Mouse (Mus musculus) myocyte (in vitro differentiated cells): ENCODE data around the gene Morf4l1.

Experiments used
- E2F4 ChIP-seq: IDR thresholded peaks from one replicate; pipeline ENCODE4 v1.6.1; 2011; ENCODE audit warnings: mild to moderate bottlenecking, control low read depth, moderate library complexity; ENCODE audit not compliant: insufficient read depth
- MAX ChIP-seq: IDR thresholded peaks from one replicate; pipeline ENCODE4 v1.6.1; 2011; ENCODE audit warnings: low read depth, mild to moderate bottlenecking, control low read depth
- MYOD1 ChIP-seq, 3 experiments: IDR thresholded peaks; one replicate each; pipeline ENCODE4 v1.6.1; 2011; ENCODE audit warnings: control low read depth in 2 of 3, low read depth in 2 of 3, mild to moderate bottlenecking in 2 of 3, moderate library complexity in 1 of 3; ENCODE audit not compliant: insufficient read length in 2 of 3, control insufficient read depth in 1 of 3
- MYOG ChIP-seq, 3 experiments: IDR thresholded peaks; one replicate each; pipeline ENCODE4 v1.6.1; 2011; ENCODE audit warnings: control low read depth in 2 of 3, low read depth in 2 of 3, mild to moderate bottlenecking in 2 of 3; ENCODE audit not compliant: insufficient read length in 2 of 3, control insufficient read depth in 1 of 3, insufficient read depth in 1 of 3
- POLR2A ChIP-seq: IDR thresholded peaks from one replicate; pipeline ENCODE4 v1.6.1; 2011; ENCODE audit warnings: low read depth, mild to moderate bottlenecking, control low read depth, moderate library complexity; ENCODE audit not compliant: insufficient read length
- POLR2AphosphoS2 ChIP-seq: IDR thresholded peaks from one replicate; pipeline ENCODE4 v1.6.1; 2011; ENCODE audit warnings: low read depth, control low read depth; ENCODE audit not compliant: insufficient read length
- REST ChIP-seq: IDR thresholded peaks from one replicate; pipeline ENCODE4 v1.6.1; 2011; ENCODE audit warnings: mild to moderate bottlenecking, control low read depth, moderate library complexity; ENCODE audit not compliant: insufficient read depth, insufficient read length
- TCF12 ChIP-seq: IDR thresholded peaks from one replicate; pipeline ENCODE4 v1.6.1; 2011; ENCODE audit warnings: mild to moderate bottlenecking, control low read depth; ENCODE audit not compliant: poor library complexity, insufficient read depth, severe bottlenecking
- TCF3 ChIP-seq: IDR thresholded peaks from one replicate; pipeline ENCODE4 v1.6.1; 2011; ENCODE audit warnings: low read depth, control low read depth; ENCODE audit not compliant: insufficient read length
- USF1 ChIP-seq: IDR thresholded peaks from one replicate; pipeline ENCODE4 v1.6.1; 2011; ENCODE audit warnings: low read depth, mild to moderate bottlenecking, control low read depth, moderate library complexity

DNA sequence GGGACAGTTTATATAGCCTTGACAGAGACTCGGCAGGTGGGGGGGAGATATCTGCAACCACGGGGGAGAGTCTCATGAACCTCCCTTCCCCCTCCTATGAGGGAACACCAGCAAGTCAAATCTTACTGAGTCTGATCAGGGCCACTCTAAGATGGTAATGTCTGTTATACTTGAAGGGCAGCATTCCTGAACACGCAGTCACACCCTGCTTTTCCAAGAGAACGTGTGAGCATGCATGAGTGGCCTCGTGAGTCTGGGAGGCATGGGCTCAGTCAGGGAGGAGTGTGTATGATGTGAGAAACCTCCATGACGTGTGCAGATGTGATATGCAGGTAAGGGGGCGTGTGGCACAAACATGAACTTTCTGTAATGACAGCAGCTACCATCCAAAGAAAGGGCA, 45.1 kb downstream of the Morf4l1 start:
- no peak for TF ChIP-seq MYOD1 (IDR thresholded peaks at IDR 0.05; ENCODE audit: control insufficient read depth in 1 of 3, insufficient read length in 2 of 3, low read depth in 2 of 3)
- no peak for TF ChIP-seq POLR2A
- no peak for TF ChIP-seq TCF3
- no peak for TF ChIP-seq USF1
- TF ChIP-seq POLR2AphosphoS2: no peak
- TF ChIP-seq E2F4: no peak
- TF ChIP-seq TCF12: no peak
- no peak for TF ChIP-seq REST
- TF ChIP-seq MYOG (IDR thresholded peaks at IDR 0.05; ENCODE audit: control insufficient read depth in 1 of 3, insufficient read depth in 1 of 3, insufficient read length in 2 of 3, low read depth in 2 of 3): no peak
- TF ChIP-seq MAX: no peak
